Mouse (Mus musculus) limb, embryonic 11.5 days (tissue): ENCODE measurements around the gene Prkn. TPM values are rescaled to one million over a fixed set of nuclear protein-coding genes. Genes with fewer than 3 reads are reported as not detected.
A peak's percentile ranks its signal among the peaks of the same experiment; 100 is the strongest.

Source experiments
- ATAC-seq: fragments of 200-750 bp; cut with Nextera tagmentation; 2 replicates; pipeline ENCODE4 v1.8.0; 2017; ENCODE audit warnings: low read depth; ENCODE audit not compliant: insufficient number of reproducible peaks, low FRiP score, low TSS enrichment
- DNase-seq: peaks from one replicate; pipeline ENCODE4 v3.0.0-alpha.2; 2015; ENCODE audit warnings: low spot score
- H3K27ac ChIP-seq: fragments of 300-500 bp; sonication (generic); replicated peaks from 2 replicates; pipeline ENCODE4 v1.5.1; 2014; ENCODE audit warnings: low read depth, mild to moderate bottlenecking, low read length
- H3K27me3 ChIP-seq: fragments of 300-500 bp; sonication (generic); 2 replicates; pipeline ENCODE4 v1.6.1; 2014; ENCODE audit warnings: mild to moderate bottlenecking, low read length, mixed read lengths; ENCODE audit not compliant: control insufficient read depth, insufficient read depth
- H3K36me3 ChIP-seq: fragments of 300-500 bp; sonication (generic); 2 replicates; pipeline ENCODE4 v1.6.1; 2014; ENCODE audit warnings: mild to moderate bottlenecking, low read length, moderate library complexity, mixed read lengths; ENCODE audit not compliant: control insufficient read depth, insufficient read depth
- H3K4me1 ChIP-seq: fragments of 300-500 bp; sonication (generic); 2 replicates; pipeline ENCODE4 v1.6.1; 2014; ENCODE audit warnings: low read length, mixed read lengths; ENCODE audit not compliant: control insufficient read depth, insufficient read depth
- H3K4me2 ChIP-seq: fragments of 300-500 bp; sonication (generic); 2 replicates; pipeline ENCODE4 v1.6.1; 2014; ENCODE audit warnings: low read depth, mild to moderate bottlenecking, moderate library complexity; ENCODE audit not compliant: severe bottlenecking
- H3K4me3 ChIP-seq: fragments of 300-500 bp; sonication (generic); 2 replicates; pipeline ENCODE4 v1.5.1; 2014; ENCODE audit warnings: low read depth, low read length
- H3K9ac ChIP-seq: fragments of 300-500 bp; sonication (generic); 2 replicates; pipeline ENCODE4 v1.6.1; 2014; ENCODE audit warnings: mild to moderate bottlenecking, low read length
- H3K9me3 ChIP-seq: fragments of 300-500 bp; sonication (generic); 2 replicates; pipeline ENCODE4 v1.6.1; 2016; ENCODE audit warnings: low read length; ENCODE audit not compliant: control insufficient read depth
- WGBS: fragments of 180-500 bp; shearing (Covaris S2); extraction: QIAGEN DNeasy Blood & Tissue Kit; methylation state at CpG from one replicate; pipeline ENCODE4 v1.1.7; 2014; 5-methylcytosine and 5-hydroxymethylcytosine counted together
- polyA plus RNA-seq: library from polyadenylated mRNA; unstranded; fragments of >200 nt; fragmentation: Nextera tagmentation; extraction: Ambion mirVana; gene quantifications from 2 replicates; pipeline ENCODE4 v1.2.1, GENCODE M21; 2014

The Prkn gene
- polyA plus RNA-seq, 1 experiment from 2014 or later = 1.2 TPM

DNA sequence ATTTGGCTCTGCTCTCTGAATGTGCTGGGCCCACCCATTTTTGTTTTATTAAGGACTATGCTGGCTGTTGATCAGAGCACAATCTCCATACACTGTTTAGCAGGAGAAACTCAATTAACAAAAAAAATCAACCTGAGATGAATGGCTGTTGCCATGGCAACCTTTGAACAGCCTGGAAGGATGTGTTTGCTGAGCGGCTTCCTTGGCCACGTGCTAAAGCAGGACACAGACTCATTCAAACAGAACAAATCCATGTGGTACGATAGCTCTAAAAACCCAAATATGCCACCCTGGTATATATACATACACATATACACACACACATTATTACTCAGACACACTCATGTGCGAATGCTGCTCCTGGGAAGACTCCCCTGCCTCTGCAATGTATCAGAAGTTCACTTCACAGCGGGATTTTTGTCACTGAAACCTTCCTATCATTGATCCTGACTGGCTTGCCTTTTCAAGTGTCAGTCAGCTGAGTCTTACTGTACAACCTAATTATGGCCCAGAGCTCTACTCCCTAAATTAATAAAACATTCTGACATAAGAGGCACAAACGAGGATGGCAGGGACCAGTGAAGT lies 236.2 kb downstream of the Prkn start:
- H3K36me3 ChIP-seq = no peaks in the 10 kb centered on the region
- ATAC-seq (no peak), DNase-seq (no peak)
- H3K27me3 ChIP-seq = no peaks in the 10 kb centered on the region
- 61% methylated on average over 6 of the region's 6 CpGs for WGBS
- H3K27ac ChIP-seq = no peak overlapping the region
- no peak overlapping the region for H3K4me3 ChIP-seq
- no peak overlapping the region for H3K4me2 ChIP-seq
- no peak overlapping the region for H3K9ac ChIP-seq
- no peaks in the 10 kb centered on the region for H3K4me1 ChIP-seq
- H3K9me3 ChIP-seq = no peaks in the 10 kb centered on the region

DNA sequence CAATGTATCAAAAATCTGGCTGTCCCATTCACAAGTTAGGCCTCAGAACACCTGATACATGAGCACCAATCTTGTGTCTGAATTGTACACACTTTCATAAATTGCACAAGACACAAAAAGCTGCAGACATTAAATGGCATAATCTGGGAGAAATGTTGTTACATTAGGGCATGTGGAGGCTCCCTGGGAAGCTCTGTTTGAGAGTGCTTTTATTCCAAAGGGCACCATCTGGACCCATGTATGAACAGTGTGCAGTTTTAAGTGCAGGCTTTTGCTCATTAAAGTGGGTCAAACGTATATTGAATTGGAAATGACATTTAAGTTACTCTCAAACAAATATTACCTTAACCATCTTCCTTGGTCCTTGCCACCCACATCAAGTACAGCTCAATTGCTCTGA lies 246.3 kb downstream of the Prkn start:
- H3K4me3 ChIP-seq = no peak overlapping the region
- no peak for DNase-seq
- H3K36me3 ChIP-seq = no peaks in the 10 kb centered on the region
- H3K27ac ChIP-seq = no peak overlapping the region
- 23% methylated on average over 1 of the region's 1 CpGs for WGBS
- H3K4me1 ChIP-seq = peaks cover 5% of the 10 kb centered on the region; the same call in 1 of the 2 replicates
- ATAC-seq = no peak
- H3K9ac ChIP-seq = no peak overlapping the region
- no peaks in the 10 kb centered on the region for H3K27me3 ChIP-seq
- H3K4me2 ChIP-seq = no peak overlapping the region
- H3K9me3 ChIP-seq = no peaks in the 10 kb centered on the region

DNA sequence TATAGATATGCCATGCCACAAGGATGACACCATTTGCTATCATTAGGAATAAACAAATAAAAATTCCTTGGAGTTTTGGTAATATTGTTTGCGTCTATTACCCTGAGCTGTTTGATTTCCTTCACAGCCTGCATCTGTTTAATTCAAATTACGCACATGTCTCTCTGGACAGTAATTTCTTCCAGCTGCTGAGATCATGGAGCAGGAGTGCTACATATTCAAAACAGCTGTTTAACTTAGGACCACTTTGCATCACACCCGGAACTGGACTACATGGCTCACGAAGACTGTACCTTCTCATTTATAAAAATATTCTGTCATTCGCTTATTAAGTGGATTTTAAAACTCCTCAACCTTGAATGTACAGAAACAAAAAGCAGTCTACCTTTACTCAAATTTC lies 246.9 kb downstream of the Prkn start:
- Histone ChIP-seq H3K4me2 (no peak overlapping the region), H3K9me3 (no peaks in the 10 kb centered on the region), H3K27me3 (no peaks in the 10 kb centered on the region), H3K4me3 (no peak overlapping the region), H3K36me3 (no peaks in the 10 kb centered on the region), H3K27ac (no peak overlapping the region), H3K4me1 (peaks cover 5% of the 10 kb centered on the region; the same call in 1 of the 2 replicates), H3K9ac (no peak overlapping the region)
- DNase-seq = peak; percentile 30
- WGBS = 27% methylated on average over 5 of the region's 5 CpGs
- no peak for ATAC-seq

DNA sequence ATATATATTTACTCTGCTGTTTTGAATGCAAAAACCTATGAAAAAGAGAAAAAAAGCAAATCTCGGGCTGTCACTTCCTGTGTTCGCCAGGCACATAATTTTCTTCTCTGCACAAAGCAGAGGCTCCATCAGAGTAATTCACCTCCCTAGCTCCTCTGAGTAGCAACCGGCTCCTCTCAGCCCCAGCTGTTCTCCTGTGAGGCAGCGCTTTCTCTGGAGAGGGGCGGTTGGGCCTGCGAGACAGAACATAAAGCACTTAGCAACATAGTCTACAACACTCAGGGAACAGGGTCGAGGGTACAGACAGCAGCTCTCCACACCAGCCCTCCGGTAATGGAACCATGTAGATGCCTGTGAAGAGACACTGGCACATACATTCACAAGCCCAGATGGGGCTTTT lies 247.6 kb downstream of the Prkn start:
- Histone ChIP-seq H3K9me3 (no peaks in the 10 kb centered on the region), H3K9ac (no peak overlapping the region), H3K4me3 (no peak overlapping the region), H3K4me1 (peaks cover 5% of the 10 kb centered on the region; the same call in 1 of the 2 replicates), H3K27me3 (no peaks in the 10 kb centered on the region), H3K4me2 (no peak overlapping the region), H3K36me3 (no peaks in the 10 kb centered on the region), H3K27ac (no peak overlapping the region; the same call in 1 of the 2 replicates)
- DNase-seq (peak; percentile 58), ATAC-seq (no peak)
- WGBS = 19% methylated on average over 8 of the region's 8 CpGs

DNA sequence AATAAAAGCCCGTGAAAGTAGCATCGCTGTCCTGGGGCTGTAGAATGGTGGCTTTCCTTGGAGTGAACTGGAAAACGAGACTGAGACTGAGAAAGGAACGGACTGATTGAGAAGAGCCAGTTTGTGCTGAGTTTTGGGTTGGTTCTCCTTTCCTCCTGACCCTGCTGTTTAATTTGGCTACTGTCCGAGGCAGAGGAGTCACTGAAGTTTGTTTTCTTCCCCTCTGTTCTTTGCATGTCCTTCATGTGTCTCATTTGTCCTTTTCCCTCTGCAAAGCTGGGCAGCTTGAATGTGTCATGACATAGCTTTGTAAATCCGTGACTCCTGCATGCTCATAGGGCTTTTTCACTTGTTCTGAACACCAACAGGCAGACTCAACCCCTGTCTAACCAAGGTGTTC lies 249.2 kb downstream of the Prkn start:
- Histone ChIP-seq H3K9me3 (no peaks in the 10 kb centered on the region), H3K4me2 (no peak overlapping the region), H3K9ac (no peak overlapping the region), H3K4me3 (no peak overlapping the region), H3K27ac (no peak overlapping the region), H3K27me3 (no peaks in the 10 kb centered on the region), H3K4me1 (peaks cover 7% of the 10 kb centered on the region; the same call in 1 of the 2 replicates), H3K36me3 (no peaks in the 10 kb centered on the region)
- DNase-seq (no peak), ATAC-seq (no peak)
- WGBS = 82% methylated on average over 6 of the region's 6 CpGs

DNA sequence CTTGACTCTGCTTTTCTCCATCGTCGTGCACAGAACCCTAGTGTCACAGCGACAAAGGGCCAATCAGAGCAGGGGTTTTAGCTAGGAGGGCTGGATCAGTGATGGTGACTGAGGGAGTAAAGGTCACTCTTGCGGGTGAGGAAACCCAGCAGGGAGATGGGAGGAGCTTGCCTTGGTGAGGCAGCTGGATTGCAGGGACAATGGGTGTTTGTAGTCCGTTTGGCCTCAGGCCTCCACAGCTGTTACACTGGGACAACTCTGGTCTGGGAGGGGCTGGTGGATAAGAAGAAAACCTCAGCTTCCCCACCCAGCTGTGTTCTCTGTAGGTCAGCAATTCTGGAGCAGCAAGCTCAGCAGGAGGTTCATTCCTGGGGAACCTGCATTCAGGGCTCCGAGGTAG lies 252.7 kb downstream of the Prkn start:
- Histone ChIP-seq H3K36me3 (no peaks in the 10 kb centered on the region), H3K9ac (no peak overlapping the region), H3K4me3 (no peak overlapping the region), H3K27me3 (no peaks in the 10 kb centered on the region), H3K4me2 (no peak overlapping the region), H3K9me3 (no peaks in the 10 kb centered on the region), H3K27ac (0 out of 2 replicates have a peak overlapping the region, but pooled peaks have one; percentile 47), H3K4me1 (peaks cover 4% of the 10 kb centered on the region; the same call in 1 of the 2 replicates)
- 24% methylated on average over 6 of the region's 6 CpGs for WGBS
- DNase-seq (peak; percentile 75), ATAC-seq (peak; percentile 87)

DNA sequence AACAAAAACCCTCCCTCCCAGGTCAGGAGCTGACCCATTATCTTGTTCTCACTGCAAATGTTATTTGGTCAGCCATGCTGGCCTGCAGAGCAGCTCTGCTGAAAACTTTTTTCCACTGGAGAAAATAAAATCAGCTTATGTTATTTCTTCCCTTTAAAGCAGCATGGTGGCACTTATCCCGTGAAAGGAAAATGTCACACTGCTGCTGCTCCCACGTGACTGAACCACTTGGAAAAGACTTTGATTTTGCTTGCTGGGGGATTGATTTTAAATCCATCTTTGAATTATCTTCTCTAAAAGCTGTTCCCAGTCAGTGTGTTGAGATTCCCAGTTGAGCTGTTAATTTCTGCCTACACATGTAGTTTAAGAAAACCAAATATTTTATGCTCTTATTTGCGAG lies 253.1 kb downstream of the Prkn start:
- WGBS = 50% methylated on average over 3 of the region's 3 CpGs
- ATAC-seq = no peak; the same call in 1 of the 2 replicates

DNA sequence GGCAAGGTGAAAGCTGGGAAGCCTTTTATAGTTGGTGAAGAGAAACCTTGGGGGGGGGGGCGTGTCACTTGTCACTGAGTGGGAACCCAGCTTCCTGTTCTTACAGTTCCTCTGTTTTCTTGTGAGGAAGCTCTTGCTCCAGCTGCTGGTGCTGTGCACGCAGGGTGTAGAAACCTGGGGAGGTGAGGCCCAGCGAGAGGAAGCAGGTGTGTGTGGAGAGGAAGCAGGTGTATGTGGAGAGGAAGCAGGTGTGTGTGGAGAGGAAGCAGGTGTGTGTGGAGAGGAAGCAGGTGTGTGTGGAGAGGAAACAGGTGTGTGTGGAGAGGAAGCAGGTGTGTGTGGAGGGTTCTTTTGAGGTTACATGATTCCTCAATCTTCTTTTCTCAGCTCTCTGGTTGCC lies 266.8 kb downstream of the Prkn start:
- no peaks in the 10 kb centered on the region for H3K36me3 ChIP-seq
- DNase-seq = no peak
- no peak overlapping the region for H3K9ac ChIP-seq
- H3K4me2 ChIP-seq = no peak overlapping the region
- no peak for ATAC-seq
- no peak overlapping the region for H3K27ac ChIP-seq
- no peak overlapping the region for H3K4me3 ChIP-seq
- H3K4me1 ChIP-seq = 0 out of 2 replicates have a peak, but pooled peaks cover 2% of the 10 kb centered on the region
- H3K27me3 ChIP-seq = no peaks in the 10 kb centered on the region
- H3K9me3 ChIP-seq = no peaks in the 10 kb centered on the region
- 81% methylated on average over 3 of the region's 3 CpGs for WGBS

More for the DNA sequence above, 253.1 kb downstream of the Prkn start:
- 0 out of 2 replicates have a peak, but pooled peaks cover 2% of the 10 kb centered on the region for H3K4me1 ChIP-seq
- no peak overlapping the region for H3K4me2 ChIP-seq
- no peaks in the 10 kb centered on the region for H3K36me3 ChIP-seq
- H3K4me3 ChIP-seq = no peak overlapping the region
- no peaks in the 10 kb centered on the region for H3K9me3 ChIP-seq
- no peak overlapping the region for H3K9ac ChIP-seq
- H3K27me3 ChIP-seq = no peaks in the 10 kb centered on the region
- H3K27ac ChIP-seq = 0 out of 2 replicates have a peak overlapping the region, but pooled peaks have one; percentile 47
- DNase-seq = no peak

DNA sequence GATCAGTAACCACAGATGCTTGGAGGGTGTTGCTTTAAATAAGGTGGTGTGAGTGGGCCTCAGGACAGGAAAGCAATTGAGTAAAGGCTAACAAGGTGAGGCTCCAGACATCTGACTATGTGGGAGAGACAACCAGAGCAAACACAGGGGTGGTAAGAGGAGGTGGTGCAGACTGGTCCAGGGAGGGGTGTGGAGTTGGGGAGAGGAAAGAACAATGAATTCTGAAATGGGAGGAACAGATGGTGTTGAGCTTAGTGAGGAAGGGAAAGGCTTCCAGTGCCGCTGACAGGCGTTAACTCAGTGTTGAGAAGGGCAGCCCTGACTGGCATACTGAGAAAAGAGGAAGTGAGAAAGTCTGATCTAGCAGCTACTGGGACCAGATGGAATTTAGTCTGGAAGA lies 267.7 kb downstream of the Prkn start:
- no peaks in the 10 kb centered on the region for H3K27me3 ChIP-seq
- DNase-seq (no peak), ATAC-seq (no peak)
- no peak overlapping the region for H3K4me2 ChIP-seq
- WGBS = 66% methylated on average over 2 of the region's 2 CpGs
- no peak overlapping the region for H3K4me3 ChIP-seq
- H3K9ac ChIP-seq = no peak overlapping the region
- H3K4me1 ChIP-seq = 0 out of 2 replicates have a peak, but pooled peaks cover 2% of the 10 kb centered on the region
- no peaks in the 10 kb centered on the region for H3K36me3 ChIP-seq
- H3K27ac ChIP-seq = no peak overlapping the region
- H3K9me3 ChIP-seq = no peaks in the 10 kb centered on the region
